Mouse (Mus musculus) inflammation-experienced regulatory T-cells (primary cell): ENCODE results near the gene Zmynd19. TPM values are rescaled to one million over a fixed set of nuclear protein-coding genes. Genes with fewer than 3 reads are reported as not detected.

Source experiments
- polyA plus RNA-seq, 2 experiments: library from polyadenylated mRNA; unstranded; fragments of 100-300 nt; shearing (Covaris generic); gene quantifications; one replicate each; pipeline ENCODE4 v1.2.1; 2017

Gene Zmynd19
- 10 to 100 TPM; 17.1 to 20.3 TPM for polyA plus RNA-seq

DNA sequence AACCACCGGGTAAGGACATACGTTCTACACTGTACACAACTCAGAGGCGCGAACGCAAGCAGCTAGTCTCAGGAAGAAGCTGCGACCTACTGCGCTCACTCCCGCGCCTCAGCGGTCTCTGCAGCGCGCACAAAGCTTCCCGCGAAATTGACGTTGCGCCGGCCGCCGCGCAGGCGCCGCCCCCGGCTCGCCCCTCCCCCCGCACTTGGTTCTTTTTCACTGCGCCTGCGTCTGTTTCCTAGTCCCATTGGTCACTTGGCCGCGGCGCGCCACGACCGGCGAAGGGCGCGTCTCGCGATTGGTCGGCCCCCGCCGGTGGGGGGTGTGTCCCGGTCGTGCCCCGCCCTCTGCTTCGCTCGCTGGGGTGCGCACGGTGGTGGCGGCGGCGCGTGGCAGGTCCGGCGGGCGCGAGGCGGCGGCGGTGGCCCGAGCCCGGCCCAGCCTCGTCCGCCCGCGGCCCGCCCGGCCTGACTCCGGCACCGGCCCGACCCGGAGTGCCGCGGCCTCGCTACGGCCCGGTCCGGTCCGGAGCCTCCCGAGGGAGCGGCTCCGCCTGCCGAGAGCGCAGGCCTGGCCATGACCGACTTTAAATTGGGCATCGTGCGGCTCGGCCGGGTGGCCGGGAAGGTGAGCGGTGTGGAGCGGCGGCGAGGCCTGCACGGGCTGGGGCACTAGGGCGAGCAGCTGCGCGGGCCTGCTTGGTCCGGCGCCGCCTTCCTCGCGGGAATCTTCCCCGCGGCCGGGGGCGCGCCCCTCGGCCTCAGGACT is at the start of gene Zmynd19:
Gene Zmynd19 (plus strand): TSS at position 372 of the 768 bp plus-strand sequence.

DNA sequence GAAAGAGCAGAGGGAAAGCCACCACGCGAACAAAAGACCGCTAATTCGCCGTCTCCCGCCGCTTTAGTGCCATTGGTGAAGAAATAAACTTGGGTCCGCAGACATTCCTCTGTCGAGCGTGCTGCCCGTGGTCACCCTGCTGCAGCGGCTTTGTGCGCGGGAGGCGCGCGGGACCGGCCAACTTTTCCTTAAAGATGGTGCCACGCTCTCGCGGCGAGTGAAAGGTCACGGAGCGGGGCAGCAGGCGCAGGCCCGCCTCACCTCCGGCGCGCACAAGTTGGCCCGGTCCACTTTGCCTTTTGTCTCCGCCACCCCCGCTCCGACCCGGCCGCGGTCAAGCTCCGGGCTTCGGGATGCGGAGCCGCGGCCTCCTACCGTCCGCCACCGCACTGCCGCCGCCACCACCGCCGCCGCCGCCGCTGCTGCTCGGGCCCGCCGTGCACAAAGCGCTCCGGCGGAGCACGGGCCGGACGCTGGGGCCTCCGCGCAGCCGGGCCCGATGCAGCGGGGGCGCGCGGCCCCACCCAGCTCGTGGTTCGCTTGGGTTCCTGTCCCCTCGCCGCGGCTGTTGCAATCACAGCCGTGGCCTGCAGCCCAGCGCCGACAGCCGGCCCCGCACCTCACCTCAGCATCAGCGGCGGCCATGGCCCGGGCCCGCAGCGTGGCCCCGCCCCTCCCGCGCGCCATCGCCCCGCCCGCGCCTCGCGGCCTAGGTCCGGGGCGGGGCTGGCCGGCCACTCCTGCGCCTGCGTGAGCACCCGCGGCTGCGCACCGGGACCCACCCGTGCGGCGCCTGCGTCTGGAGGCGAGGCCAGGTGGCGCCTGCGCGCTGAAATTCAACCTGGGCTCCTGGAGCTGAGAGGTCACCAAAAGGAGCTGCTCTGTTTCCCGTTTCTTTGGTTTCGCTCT is 30.4 kb upstream of the Zmynd19 start, which contains the start of gene Ehmt1:
Gene Ehmt1 (minus strand): TSS at position 685 of the 909 bp plus-strand sequence.

DNA sequence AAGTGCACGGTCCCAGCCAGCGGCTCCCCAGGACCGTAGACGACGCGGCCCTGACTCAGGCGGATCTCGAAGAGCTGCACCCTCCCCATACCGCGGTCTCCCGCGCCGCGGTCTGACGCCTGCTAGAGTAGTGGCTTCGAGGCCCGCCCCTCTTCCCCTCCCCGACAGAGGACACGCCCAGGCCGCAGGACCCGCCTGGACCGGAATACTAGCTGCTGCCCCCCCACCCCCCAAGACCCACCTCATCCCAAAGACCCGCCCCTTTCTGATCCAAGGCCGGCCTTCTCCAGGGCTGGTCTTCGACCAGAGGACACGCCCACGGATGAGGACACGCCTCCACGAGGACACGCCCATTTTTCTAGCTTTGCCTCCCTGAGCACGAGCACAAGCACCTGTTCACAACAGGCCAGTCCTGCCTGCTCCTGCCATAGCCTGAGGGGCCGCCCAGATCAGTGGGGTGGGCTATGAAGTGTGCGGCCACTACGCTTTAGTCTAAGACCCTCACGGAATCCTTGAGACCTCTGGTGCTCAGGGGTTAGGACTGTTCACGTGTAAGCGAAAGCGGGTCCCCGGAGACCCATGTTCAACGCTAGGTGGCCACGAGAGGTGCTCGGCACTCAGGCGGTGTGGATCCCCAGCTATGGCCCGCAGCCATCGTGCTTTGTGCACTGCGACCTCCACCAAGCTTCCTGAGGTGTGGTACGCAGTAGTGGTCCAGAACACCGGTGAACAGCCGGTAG is 14.4 kb upstream of the Zmynd19 start, which contains the start of gene Arrdc1:
Gene Arrdc1 (minus strand): TSS at position 196 of the 740 bp plus-strand sequence.

DNA sequence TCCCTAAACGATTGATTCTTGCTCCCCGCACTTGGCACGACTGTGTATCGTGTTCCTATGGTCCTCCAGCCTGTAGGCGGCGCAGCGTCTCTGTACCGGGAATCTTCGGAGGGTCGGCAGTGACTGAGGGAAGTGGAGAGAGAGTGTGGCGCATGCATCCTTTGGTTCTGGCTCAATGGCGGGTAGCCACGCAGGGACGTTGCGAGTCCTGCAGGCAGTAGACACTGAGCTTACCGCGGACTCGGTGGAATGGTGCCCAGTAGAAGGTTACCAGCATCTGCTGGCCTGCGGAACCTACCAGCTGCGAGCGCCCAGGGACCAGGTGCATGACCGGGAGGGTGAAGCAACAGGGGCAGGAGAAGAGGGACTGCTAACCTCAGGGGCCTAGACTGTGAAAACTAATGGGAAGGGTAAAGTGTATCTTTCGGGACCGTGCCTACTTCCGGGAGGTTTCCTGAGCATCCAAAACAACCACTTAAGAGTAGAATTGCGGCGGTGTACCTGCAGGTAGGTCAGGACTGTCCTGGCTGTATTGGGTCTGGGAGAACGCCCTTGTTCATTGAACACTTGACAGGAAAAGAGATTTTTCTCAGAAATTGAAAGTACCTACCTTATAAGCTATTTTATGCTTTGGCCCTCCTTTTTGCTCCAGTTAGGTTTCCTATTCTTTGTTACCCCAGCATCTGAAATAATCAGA is 12.9 kb downstream of the Zmynd19 start, which contains the start of gene Dph7:
Gene Dph7 (plus strand): TSS at position 97 of the 697 bp plus-strand sequence.

DNA sequence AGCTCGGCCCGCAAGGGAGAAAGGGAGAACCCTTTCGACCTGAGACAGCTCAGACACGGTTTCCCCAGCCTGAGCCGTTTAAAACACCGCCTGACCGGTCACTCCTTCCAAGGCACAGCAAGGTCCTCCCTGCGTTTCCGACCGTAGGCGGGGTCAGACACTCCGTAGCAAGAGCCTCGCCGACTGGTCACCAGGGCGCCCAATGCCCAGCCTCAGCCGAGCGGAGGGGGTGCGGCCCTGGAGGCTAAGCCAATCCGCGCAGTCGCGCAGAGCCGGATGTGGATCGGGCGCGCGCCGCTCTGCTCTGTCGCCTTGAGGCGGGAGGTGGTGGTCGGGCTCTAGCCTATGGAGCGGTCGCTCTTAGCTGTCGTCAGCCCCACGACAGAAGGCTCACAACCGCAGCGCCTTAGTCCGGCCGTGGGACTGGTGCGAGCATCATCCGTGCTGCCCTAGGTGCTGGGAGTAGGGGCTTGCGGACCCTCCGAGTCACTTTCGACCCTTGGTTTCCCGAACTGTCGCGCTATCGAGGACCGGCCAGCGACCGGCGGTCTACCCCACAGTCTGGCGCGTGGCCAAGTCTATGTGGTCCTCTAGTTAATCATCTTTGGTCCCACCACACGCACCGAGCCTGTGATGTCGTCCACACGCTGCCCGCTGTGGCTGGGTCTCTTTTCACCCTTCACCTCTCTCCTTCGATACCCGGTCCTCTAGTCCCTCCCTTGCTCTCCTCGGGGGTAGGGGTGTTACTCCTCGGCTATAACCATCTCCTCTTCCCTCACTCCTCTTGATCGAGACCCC is 25.5 kb downstream of the Zmynd19 start, which contains the start of gene Mrpl41:
Gene Mrpl41 (minus strand): TSS at position 193 of the 798 bp plus-strand sequence.

DNA sequence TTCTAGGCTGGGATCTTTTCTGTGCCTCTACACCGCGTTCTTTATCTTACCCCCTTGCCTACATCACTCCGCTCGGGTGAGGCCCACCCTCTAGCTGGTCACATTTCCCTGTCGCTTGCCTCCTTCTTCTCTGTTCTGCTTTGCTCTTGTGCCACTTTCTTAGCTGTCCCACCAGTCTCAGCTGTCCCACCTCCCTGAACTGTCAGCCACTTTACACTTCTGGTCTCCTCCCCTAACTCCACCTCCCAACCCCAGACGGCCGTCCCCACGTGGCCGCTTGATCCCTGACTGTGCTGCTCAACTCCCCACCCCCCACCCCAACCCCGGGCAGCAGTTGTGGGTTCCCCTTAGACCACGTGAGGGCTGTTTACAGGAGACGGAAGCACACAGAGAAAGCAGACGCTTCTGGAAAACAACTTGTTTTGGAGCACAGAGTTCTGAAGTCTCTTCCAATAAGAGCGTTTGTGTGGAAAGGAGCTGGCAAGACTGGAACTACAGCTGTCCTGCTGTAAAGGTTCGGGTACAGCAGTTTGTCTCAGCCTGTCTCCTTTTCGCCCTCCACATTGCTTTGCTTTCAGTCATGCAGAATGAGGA is 26.2 kb downstream of the Zmynd19 start, which contains the start of gene Pnpla7:
Gene Pnpla7 (plus strand): TSS at position 330 of the 594 bp plus-strand sequence.

Other genes starting within 250 kb of the Zmynd19 start
- under 1 TPM; 0.11 to 0.22 TPM for gene Cacna1b, start 186.6 kb upstream of the Zmynd19 start, polyA plus RNA-seq
- 10 to 100 TPM; 42.0 to 43.0 TPM for gene Ehmt1, start 30.2 kb upstream of the Zmynd19 start, polyA plus RNA-seq
- 100 to 1,000 TPM; 238 to 261 TPM for gene Arrdc1, start 14.5 kb upstream of the Zmynd19 start, polyA plus RNA-seq
- 10 to 100 TPM; 31.9 to 39.7 TPM for gene Dph7, start 12.6 kb downstream of the Zmynd19 start, polyA plus RNA-seq
- 10 to 100 TPM; 82.9 to 86.7 TPM for gene Mrpl41, start 25.3 kb downstream of the Zmynd19 start, polyA plus RNA-seq
- 10 to 100 TPM; 80.2 to 86.3 TPM for gene Pnpla7, start 26.2 kb downstream of the Zmynd19 start, polyA plus RNA-seq
- gene Nsmf, start 104.6 kb downstream of the Zmynd19 start, polyA plus RNA-seq, result 10 to 100 TPM; 35.8 to 65.7 TPM
- gene Entpd8, start 130.5 kb downstream of the Zmynd19 start, polyA plus RNA-seq, result 1 to 10 TPM; 1.1 to 2.4 TPM
- 10 to 100 TPM in 1 of 2 experiments, 1 to 10 TPM in 1; 3.2 to 10.1 TPM for gene Noxa1, start 145.4 kb downstream of the Zmynd19 start, polyA plus RNA-seq
- 1 to 10 TPM; 4.9 to 8.7 TPM for gene Nrarp, start 231.0 kb downstream of the Zmynd19 start, polyA plus RNA-seq
- 100 to 1,000 TPM; 105 to 119 TPM for gene Tor4a, start 247.1 kb downstream of the Zmynd19 start, polyA plus RNA-seq